Mouse (Mus musculus): ENCODE data around the gene Olfr608. TPM values are rescaled to one million over a fixed set of nuclear protein-coding genes. Genes with fewer than 3 reads are reported as not detected.
"Not testable (repeated sequence)": the region's sequence is repeated elsewhere in the genome, so short reads cannot be mapped to it uniquely, and the experiment has no call there.

The Olfr608 gene
- 9.8 TPM in 2 replicates for total RNA-seq (2014; rRNA removed; ENCODE audit: low replicate concordance)
- polyA plus RNA-seq (2015; fragmentation: Nextera tagmentation; extraction: Ambion mirVana) = 1.1 and 1.3 TPM in 2 replicates

GRCm38 (mm10) chr7:103469577-103469976, at the start of gene Olfr608:
Gene Olfr608, plus strand, starts transcription at chr7:103469877.
- Histone ChIP-seq H3K4me3 (ENCODE audit: low read depth, low read length) (no peak within 1 kb of the TSS), H3K27ac (ENCODE audit: low read depth) (no peak within 1 kb of the TSS)
- ATAC-seq (ENCODE audit: insufficient read depth, low read depth) = no peak

GRCm38 (mm10) chr7:103445339-103445738, 24.3 kb upstream of the Olfr608 start, which contains the start of gene Olfr605:
Gene Olfr605, minus strand, starts transcription at chr7:103445439.
- Histone ChIP-seq H3K9me3 (replicated peaks; ENCODE audit: control insufficient read depth, low read length) (no peaks in the 10 kb centered on the region), H3K27me3 (ENCODE audit: control insufficient read depth, insufficient read depth, low read length) (no peaks in the 10 kb centered on the region), H3K4me3 (ENCODE audit: low read depth, low read length) (no peak within 1 kb of the TSS), H3K4me1 (ENCODE audit: control insufficient read depth, insufficient read depth) (no peaks in the 10 kb centered on the region), H3K27ac (ENCODE audit: low read depth) (no peak within 1 kb of the TSS), H3K9ac (replicated peaks; ENCODE audit: low read depth, low read length) (no peak within 1 kb of the TSS), H3K4me2 (ENCODE audit: low read depth, low read length) (no peak within 1 kb of the TSS), H3K36me3 (replicated peaks; ENCODE audit: control insufficient read depth, insufficient read depth, low read length) (no peaks in the 10 kb centered on the region)
- TF ChIP-seq EP300 (IDR thresholded peaks at IDR 0.05; ENCODE audit: low read depth) (no peak), CTCF (IDR thresholded peaks at IDR 0.05; ENCODE audit: low read depth) (no peak)
- ATAC-seq (ENCODE audit: insufficient read depth, low read depth) (no peak), DNase-seq (ENCODE audit: low spot score) (no peak)
- WGBS = 77% methylated on average over 1 of the region's 1 CpGs

More at GRCm38 (mm10) chr7:103469577-103469976, at the start of gene Olfr608:
- H3K4me2 ChIP-seq (ENCODE audit: low read depth, low read length) = no peak within 1 kb of the TSS
- no peaks in the 10 kb centered on the region for H3K9me3 ChIP-seq (replicated peaks; ENCODE audit: control insufficient read depth, low read length)
- no peaks in the 10 kb centered on the region for H3K27me3 ChIP-seq (ENCODE audit: control insufficient read depth, insufficient read depth, low read length)
- no peak for TF ChIP-seq EP300 (IDR thresholded peaks at IDR 0.05; ENCODE audit: low read depth)
- TF ChIP-seq CTCF (IDR thresholded peaks at IDR 0.05; ENCODE audit: low read depth) = no peak
- no peaks in the 10 kb centered on the region for H3K36me3 ChIP-seq (replicated peaks; ENCODE audit: control insufficient read depth, insufficient read depth, low read length)
- no peaks in the 10 kb centered on the region for H3K4me1 ChIP-seq (ENCODE audit: control insufficient read depth, insufficient read depth)
- H3K9ac ChIP-seq (replicated peaks; ENCODE audit: low read depth, low read length) = no peak within 1 kb of the TSS
- DNase-seq (ENCODE audit: low spot score) = no peak

GRCm38 (mm10) chr7:103448746-103449145, 20.9 kb upstream of the Olfr608 start, which contains the start of gene Olfr606:
Gene Olfr606, plus strand, starts transcription at chr7:103449046.
- H3K27ac ChIP-seq (ENCODE audit: low read depth) = no peak within 1 kb of the TSS
- H3K9ac ChIP-seq (replicated peaks; ENCODE audit: low read depth, low read length) = no peak within 1 kb of the TSS
- no peaks in the 10 kb centered on the region for H3K4me1 ChIP-seq (ENCODE audit: control insufficient read depth, insufficient read depth)
- H3K9me3 ChIP-seq (replicated peaks; ENCODE audit: control insufficient read depth, low read length) = no peaks in the 10 kb centered on the region
- H3K4me3 ChIP-seq (ENCODE audit: low read depth, low read length) = no peak within 1 kb of the TSS
- no peak for DNase-seq (ENCODE audit: low spot score)
- H3K36me3 ChIP-seq (replicated peaks; ENCODE audit: control insufficient read depth, insufficient read depth, low read length) = no peaks in the 10 kb centered on the region
- 81% methylated on average over 2 of the region's 2 CpGs for WGBS
- no peaks in the 10 kb centered on the region for H3K27me3 ChIP-seq (ENCODE audit: control insufficient read depth, insufficient read depth, low read length)
- no peak for TF ChIP-seq EP300 (IDR thresholded peaks at IDR 0.05; ENCODE audit: low read depth)
- TF ChIP-seq CTCF (IDR thresholded peaks at IDR 0.05; ENCODE audit: low read depth) = no peak
- no peak for ATAC-seq (ENCODE audit: insufficient read depth, low read depth)
- H3K4me2 ChIP-seq (ENCODE audit: low read depth, low read length) = no peak within 1 kb of the TSS

- Histone ChIP-seq H3K36me3 (replicated peaks; ENCODE audit: control insufficient read depth, insufficient read depth, low read length) (no peaks in the 10 kb centered on the region), H3K27ac (ENCODE audit: low read depth) (peak overlapping the region; percentile 77), H3K27me3 (ENCODE audit: control insufficient read depth, insufficient read depth, low read length) (no peaks in the 10 kb centered on the region), H3K9ac (replicated peaks; ENCODE audit: low read depth, low read length) (no peak overlapping the region), H3K4me2 (ENCODE audit: low read depth, low read length) (peak overlapping the region; percentile 52), H3K4me1 (ENCODE audit: control insufficient read depth, insufficient read depth) (no peaks in the 10 kb centered on the region), H3K4me3 (ENCODE audit: low read depth, low read length) (peak overlapping the region; percentile 34), H3K9me3 (replicated peaks; ENCODE audit: control insufficient read depth, low read length) (no peaks in the 10 kb centered on the region)
- WGBS = 42% methylated on average over 5 of the region's 5 CpGs
- no peak for TF ChIP-seq CTCF (IDR thresholded peaks at IDR 0.05; ENCODE audit: low read depth)
- TF ChIP-seq EP300 (IDR thresholded peaks at IDR 0.05; ENCODE audit: low read depth) = peak; percentile 85; the same call in 1 of the 2 replicates
- ATAC-seq (ENCODE audit: insufficient read depth, low read depth) (peak; percentile 93), DNase-seq (ENCODE audit: low spot score) (peak; percentile 74)
Observed at GRCm38 (mm10) chr7:103460590-103460989, 9.1 kb upstream of the Olfr608 start.

GRCm38 (mm10) chr7:103477106-103477505, 7.4 kb downstream of the Olfr608 start:
- 86% methylated on average over 9 of the region's 9 CpGs for WGBS
- H3K36me3 ChIP-seq (replicated peaks; ENCODE audit: control insufficient read depth, insufficient read depth, low read length); DNase-seq (ENCODE audit: low spot score); H3K4me1 ChIP-seq (ENCODE audit: control insufficient read depth, insufficient read depth); H3K4me3 ChIP-seq (ENCODE audit: low read depth, low read length); H3K9ac ChIP-seq (replicated peaks; ENCODE audit: low read depth, low read length); H3K9me3 ChIP-seq (replicated peaks; ENCODE audit: control insufficient read depth, low read length); H3K27ac ChIP-seq (ENCODE audit: low read depth); H3K27me3 ChIP-seq (ENCODE audit: control insufficient read depth, insufficient read depth, low read length); ATAC-seq (ENCODE audit: insufficient read depth, low read depth); H3K4me2 ChIP-seq (ENCODE audit: low read depth, low read length): not testable (repeated sequence)

GRCm38 (mm10) chr7:103497962-103498361, 28.3 kb downstream of the Olfr608 start, which contains the start of gene Olfr609:
Gene Olfr609, minus strand, starts transcription at chr7:103498062.
- Histone ChIP-seq H3K27me3 (ENCODE audit: control insufficient read depth, insufficient read depth, low read length) (no peaks in the 10 kb centered on the region), H3K36me3 (replicated peaks; ENCODE audit: control insufficient read depth, insufficient read depth, low read length) (no peaks in the 10 kb centered on the region), H3K9ac (replicated peaks; ENCODE audit: low read depth, low read length) (no peak within 1 kb of the TSS), H3K4me1 (ENCODE audit: control insufficient read depth, insufficient read depth) (no peaks in the 10 kb centered on the region), H3K27ac (ENCODE audit: low read depth) (no peak within 1 kb of the TSS), H3K4me3 (ENCODE audit: low read depth, low read length) (no peak within 1 kb of the TSS), H3K9me3 (replicated peaks; ENCODE audit: control insufficient read depth, low read length) (no peaks in the 10 kb centered on the region), H3K4me2 (ENCODE audit: low read depth, low read length) (no peak within 1 kb of the TSS)
- ATAC-seq (ENCODE audit: insufficient read depth, low read depth) (no peak), DNase-seq (ENCODE audit: low spot score) (no peak)
- TF ChIP-seq CTCF (IDR thresholded peaks at IDR 0.05; ENCODE audit: low read depth) (no peak), EP300 (IDR thresholded peaks at IDR 0.05; ENCODE audit: low read depth) (no peak)
- WGBS = 38% methylated on average over 1 of the region's 1 CpGs

Measured in heart, postnatal 0 days (tissue).